Mouse (Mus musculus) MEL (cell line): Measurements from ENCODE around the gene Tnfrsf11a. TPM values are rescaled to one million over a fixed set of nuclear protein-coding genes. Genes with fewer than 3 reads are reported as not detected.

Source experiments
- DNase-seq: peaks from one replicate; pipeline ENCODE4 v3.0.0; 2011; ENCODE audit warnings: low read depth, low spot score
- H3K27ac ChIP-seq: 2 replicates; pipeline ENCODE4 v1.5.1; 2012; ENCODE audit warnings: low read depth, mild to moderate bottlenecking, control low read depth, low read length, moderate library complexity; ENCODE audit not compliant: control insufficient read depth
- H3K27me3 ChIP-seq, 2 experiments: fragments of 150-350 bp in 1 of 2; sonication (generic) in 1 of 2; 2 replicates each; pipeline ENCODE4 v1.6.1; 2012; ENCODE audit warnings: low read length in 2 of 2, mild to moderate bottlenecking in 2 of 2, improper control_type of control experiment in 1 of 2, moderate library complexity in 1 of 2; ENCODE audit not compliant: insufficient read depth in 2 of 2, control insufficient read depth in 1 of 2
- H3K36me3 ChIP-seq, 2 experiments: 2 replicates each; pipeline ENCODE4 v1.6.1; 2012 to 2014; ENCODE audit warnings: low read length in 2 of 2, improper control_type of control experiment in 1 of 2, inconsistent platforms in 1 of 2, mild to moderate bottlenecking in 1 of 2; ENCODE audit not compliant: insufficient read depth in 2 of 2, control insufficient read depth in 1 of 2
- H3K4me1 ChIP-seq, 2 experiments: fragments of 150-350 bp in 1 of 2; sonication (generic) in 1 of 2; 2 replicates each; pipeline ENCODE4 v1.6.1; 2012; ENCODE audit warnings: low read length in 2 of 2, improper control_type of control experiment in 1 of 2, mild to moderate bottlenecking in 1 of 2; ENCODE audit not compliant: insufficient read depth in 2 of 2, control insufficient read depth in 1 of 2
- H3K4me3 ChIP-seq, 2 experiments: fragments of 150-350 bp in 1 of 2; sonication (generic) in 1 of 2; 2 replicates each; pipeline ENCODE4 v1.5.1; 2012; ENCODE audit warnings: low read depth in 2 of 2, low read length in 2 of 2, mild to moderate bottlenecking in 2 of 2, moderate library complexity in 2 of 2, control low read depth in 1 of 2, improper control_type of control experiment in 1 of 2; ENCODE audit not compliant: control insufficient read depth in 1 of 2, insufficient read depth in 1 of 2
- H3K79me2 ChIP-seq: 2 replicates; pipeline ENCODE4 v1.6.1; 2012; ENCODE audit warnings: mild to moderate bottlenecking, low read length, moderate library complexity; ENCODE audit not compliant: control insufficient read depth, poor library complexity, insufficient read depth
- H3K9ac ChIP-seq: 2 replicates; pipeline ENCODE4 v1.6.1; 2012; ENCODE audit warnings: low read depth, mild to moderate bottlenecking, control low read depth, low read length, moderate library complexity; ENCODE audit not compliant: control insufficient read depth, poor library complexity, severe bottlenecking
- H3K9me3 ChIP-seq: fragments of 150-350 bp; sonication (generic); replicated peaks from 2 replicates; pipeline ENCODE4 v1.6.1; 2012; ENCODE audit warnings: mild to moderate bottlenecking, low read length, improper control_type of control experiment, moderate library complexity; ENCODE audit not compliant: insufficient read depth
- BHLHE40 ChIP-seq: IDR thresholded peaks from 2 replicates; pipeline ENCODE4 v1.6.1; 2012; ENCODE audit warnings: low read depth, mild to moderate bottlenecking, inconsistent platforms, low read length, improper control_type of control experiment, borderline replicate concordance
- CHD1 ChIP-seq: IDR thresholded peaks from 2 replicates; pipeline ENCODE4 v1.6.1; 2012; ENCODE audit warnings: low read depth, mild to moderate bottlenecking, inconsistent platforms, low read length, improper control_type of control experiment
- CTCF ChIP-seq, 3 experiments: IDR thresholded peaks in 2 of 3; conservative IDR thresholded peaks in 1 of 3; 2 replicates each; pipeline ENCODE4 v1.5.1; 2011 to 2012; ENCODE audit warnings: low read length in 3 of 3, low read depth in 2 of 3, mild to moderate bottlenecking in 2 of 3, improper control_type of control experiment in 1 of 3, inconsistent platforms in 1 of 3, mixed read lengths in 1 of 3, moderate library complexity in 1 of 3; ENCODE audit not compliant: control insufficient read depth in 1 of 3, insufficient read depth in 1 of 3, poor library complexity in 1 of 3, severe bottlenecking in 1 of 3
- E2F4 ChIP-seq: IDR thresholded peaks from 2 replicates; pipeline ENCODE4 v1.6.1; 2011; ENCODE audit warnings: low read depth, low read length, improper control_type of control experiment, borderline replicate concordance
- ELF1 ChIP-seq: IDR thresholded peaks from 2 replicates; pipeline ENCODE4 v1.6.1; 2014; ENCODE audit warnings: low read depth, mild to moderate bottlenecking, inconsistent platforms, low read length, improper control_type of control experiment, moderate library complexity
- EP300 ChIP-seq, 2 experiments: IDR thresholded peaks; 2 replicates each; pipeline ENCODE4 v1.6.1; 2011; ENCODE audit warnings: improper control_type of control experiment in 2 of 2, low read length in 2 of 2, low read depth in 1 of 2, mild to moderate bottlenecking in 1 of 2
- GABPA ChIP-seq: IDR thresholded peaks from 2 replicates; pipeline ENCODE4 v1.6.1; 2012; ENCODE audit warnings: low read depth, mild to moderate bottlenecking, inconsistent platforms, low read length, improper control_type of control experiment, moderate library complexity
- MAX ChIP-seq: IDR thresholded peaks from 2 replicates; pipeline ENCODE4 v1.6.1; 2011; ENCODE audit warnings: low read length, improper control_type of control experiment
- MAZ ChIP-seq: IDR thresholded peaks from 2 replicates; pipeline ENCODE4 v1.6.1; 2012; ENCODE audit warnings: low read depth, mild to moderate bottlenecking, inconsistent platforms, low read length, improper control_type of control experiment
- MEF2A ChIP-seq: IDR thresholded peaks from 2 replicates; pipeline ENCODE4 v1.6.1; 2014; ENCODE audit warnings: low read depth, mild to moderate bottlenecking, inconsistent platforms, low read length, improper control_type of control experiment; ENCODE audit not compliant: poor library complexity, insufficient replicate concordance, severe bottlenecking; ENCODE audit errors: extremely low read depth
- MXI1 ChIP-seq: IDR thresholded peaks from 2 replicates; pipeline ENCODE4 v1.6.1; 2011; ENCODE audit warnings: mild to moderate bottlenecking, low read depth, low read length, improper control_type of control experiment
- MYC ChIP-seq: IDR thresholded peaks from 2 replicates; pipeline ENCODE4 v1.6.1; 2011; ENCODE audit warnings: low read depth, mild to moderate bottlenecking, low read length, improper control_type of control experiment, moderate library complexity
- NRF1 ChIP-seq: IDR thresholded peaks from 2 replicates; pipeline ENCODE4 v1.6.1; 2014; ENCODE audit warnings: low read depth, mild to moderate bottlenecking, inconsistent platforms, low read length, improper control_type of control experiment, moderate library complexity; ENCODE audit not compliant: poor library complexity, insufficient read depth, severe bottlenecking
- POLR2A ChIP-seq, 2 experiments: IDR thresholded peaks; 2 replicates each; pipeline ENCODE4 v1.6.1; 2011 to 2012; ENCODE audit warnings: low read length in 2 of 2, mild to moderate bottlenecking in 2 of 2, control low read depth in 1 of 2, improper control_type of control experiment in 1 of 2, low read depth in 1 of 2, moderate library complexity in 1 of 2; ENCODE audit not compliant: control insufficient read depth in 1 of 2, insufficient read depth in 1 of 2, poor library complexity in 1 of 2
- RCOR1 ChIP-seq: IDR thresholded peaks from 2 replicates; pipeline ENCODE4 v1.6.1; 2012; ENCODE audit warnings: low read depth, mild to moderate bottlenecking, inconsistent platforms, low read length, improper control_type of control experiment
- TBP ChIP-seq: IDR thresholded peaks from 2 replicates; pipeline ENCODE4 v1.8.0; 2011; ENCODE audit warnings: low read depth, low read length, improper control_type of control experiment
- USF1 ChIP-seq: IDR thresholded peaks from 2 replicates; pipeline ENCODE4 v1.6.1; 2014; ENCODE audit warnings: low read depth, mild to moderate bottlenecking, inconsistent platforms, low read length, improper control_type of control experiment, moderate library complexity
- USF2 ChIP-seq, 2 experiments: IDR thresholded peaks; 2 replicates each; pipeline ENCODE4 v1.6.1; 2011 to 2012; ENCODE audit warnings: improper control_type of control experiment in 2 of 2, low read length in 2 of 2, borderline replicate concordance in 1 of 2, inconsistent platforms in 1 of 2, low read depth in 1 of 2, mild to moderate bottlenecking in 1 of 2; ENCODE audit not compliant: insufficient read depth in 1 of 2
- ZC3H11A ChIP-seq: IDR thresholded peaks from 2 replicates; pipeline ENCODE4 v1.6.1; 2012; ENCODE audit warnings: low read depth, mild to moderate bottlenecking, inconsistent platforms, low read length, improper control_type of control experiment
- ZKSCAN1 ChIP-seq: IDR thresholded peaks from 2 replicates; pipeline ENCODE4 v1.6.1; 2012; ENCODE audit warnings: low read depth, mild to moderate bottlenecking, inconsistent platforms, low read length, improper control_type of control experiment, moderate library complexity
- ZMIZ1 ChIP-seq: IDR thresholded peaks from 2 replicates; pipeline ENCODE4 v1.6.1; 2012; ENCODE audit warnings: low read depth, mild to moderate bottlenecking, inconsistent platforms, low read length, improper control_type of control experiment, moderate library complexity
- ZNF384 ChIP-seq: IDR thresholded peaks from 2 replicates; pipeline ENCODE4 v1.6.1; 2012; ENCODE audit warnings: low read depth, mild to moderate bottlenecking, inconsistent platforms, low read length, improper control_type of control experiment
- polyA plus RNA-seq, 2 experiments: library from polyadenylated mRNA; stranded (reverse) in 1 of 2; unstranded in 1 of 2; fragments of >175 nt in 1 of 2; fragments of >200 nt in 1 of 2; gene quantifications; 2 replicates each; pipeline versions ENCODE4 v1.2.1 to v1.2.4; 2012; ENCODE audit warnings: low replicate concordance in 2 of 2, low read depth in 1 of 2; ENCODE audit not compliant: insufficient read length in 2 of 2, insufficient read depth in 1 of 2, missing spikeins in 1 of 2
- total RNA-seq: library from RNA; depleted of rRNA; stranded (reverse); fragments of 300-350 nt; gene quantifications from 2 replicates; pipeline ENCODE4 v1.2.3, GENCODE M21; 2012

The Tnfrsf11a gene
- total and polyA plus RNA-seq, 3 experiments = not detected

DNA sequence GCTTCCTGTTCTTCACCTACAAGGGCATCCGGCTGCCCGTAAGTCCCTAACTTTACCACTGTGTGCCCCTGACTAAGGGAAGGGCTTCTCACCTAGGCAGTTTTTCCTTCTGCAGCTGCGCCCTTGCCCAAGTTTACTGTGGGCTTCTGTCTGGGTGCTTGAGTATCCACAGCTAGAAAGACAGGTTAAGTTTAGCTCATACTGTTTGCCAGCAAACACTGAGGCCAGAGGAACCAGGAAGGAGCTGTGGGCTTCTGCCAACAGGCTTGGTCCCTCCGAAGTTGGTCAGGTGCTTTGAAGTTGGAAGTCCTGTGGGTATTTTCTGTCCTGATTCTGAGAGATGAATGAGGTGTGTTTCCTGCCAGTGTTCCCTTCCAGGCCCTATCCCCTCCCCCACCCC is 4.6 kb downstream of the Tnfrsf11a start:
- Histone ChIP-seq H3K27ac (no peak overlapping the region), H3K4me3 (no peak overlapping the region)
- TF ChIP-seq ELF1 = no peak
- no peak for TF ChIP-seq MXI1
- no peak for TF ChIP-seq USF1
- TF ChIP-seq, all 39 proteins: peak for 0

DNA sequence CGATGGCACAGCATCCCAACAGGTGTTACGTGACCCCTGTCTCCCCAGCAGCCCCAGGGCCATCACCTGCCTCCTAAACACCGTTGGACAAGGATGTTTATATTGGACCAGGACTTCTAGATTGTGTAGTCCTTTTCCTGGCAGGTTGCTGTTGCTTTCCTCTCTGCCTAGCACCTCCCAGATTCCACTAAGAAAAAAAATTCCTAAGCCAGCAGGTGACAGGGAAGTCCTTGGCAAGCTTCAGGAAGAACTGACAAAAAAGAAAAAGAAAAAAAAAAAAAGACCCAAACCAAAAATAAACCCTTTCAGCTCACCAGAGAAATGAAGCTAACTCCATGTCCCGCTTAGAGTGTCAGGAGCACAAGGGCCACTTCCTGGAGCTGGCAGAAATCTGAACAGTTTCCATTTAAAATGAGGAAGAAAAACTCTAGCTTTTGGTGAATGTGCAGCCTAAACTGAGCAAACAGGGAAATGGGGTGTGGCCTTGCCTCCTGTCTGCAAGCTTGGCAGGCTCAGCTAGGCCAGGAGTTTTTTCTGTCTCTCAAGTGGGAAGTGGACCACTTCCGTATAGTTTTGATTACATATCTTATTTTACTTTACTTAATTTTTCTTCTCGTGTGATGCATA is 6.3 kb downstream of the Tnfrsf11a start:
- H3K4me1 ChIP-seq = 0 out of 4 replicates have a peak, but pooled peaks cover 0 to 3% of the 10 kb centered on the region in 2 experiments
- TF ChIP-seq CHD1 (no peak), MAX (no peak), MAZ (no peak), CTCF (IDR thresholded peaks at IDR 0.05 in 2 of 3, conservative IDR thresholded peaks at IDR 0.05 in 1 of 3; ENCODE audit: control insufficient read depth in 1 of 3, insufficient read depth in 1 of 3, low read depth in 2 of 3, low read length in 3 of 3, poor library complexity in 1 of 3, severe bottlenecking in 1 of 3) (no peak), RCOR1 (peak; percentile 31; the same call in 1 of the 2 replicates), POLR2A (IDR thresholded peaks at IDR 0.05; ENCODE audit: control insufficient read depth in 1 of 2, insufficient read depth in 1 of 2, low read depth in 1 of 2, low read length in 2 of 2, poor library complexity in 1 of 2) (no peak), E2F4 (no peak), TBP (no peak), EP300 (IDR thresholded peaks at IDR 0.05; ENCODE audit: low read depth in 1 of 2, low read length in 2 of 2) (no peak), MEF2A (no peak), ZNF384 (peak; percentile 44; the same call in 1 of the 2 replicates), ZMIZ1 (no peak), ZKSCAN1 (no peak), BHLHE40 (no peak), ZC3H11A (no peak), NRF1 (no peak), MYC (no peak), GABPA (no peak), ELF1 (peak; percentile 59), USF2 (IDR thresholded peaks at IDR 0.05; ENCODE audit: borderline replicate concordance in 1 of 2, insufficient read depth in 1 of 2, low read depth in 1 of 2, low read length in 2 of 2) (no peak)
- TF ChIP-seq, all 39 proteins: peak for 3
- H3K9me3 ChIP-seq = no peaks in the 10 kb centered on the region
- H3K4me3 ChIP-seq = no peak overlapping the region
- DNase-seq = peak; percentile 58
- H3K36me3 ChIP-seq = no peaks in the 10 kb centered on the region
- no peaks in the 10 kb centered on the region for H3K79me2 ChIP-seq
- no peak overlapping the region for H3K9ac ChIP-seq
- no peaks in the 10 kb centered on the region for H3K27me3 ChIP-seq
- no peak overlapping the region for H3K27ac ChIP-seq

More for the DNA sequence above, 4.6 kb downstream of the Tnfrsf11a start:
- Histone ChIP-seq H3K9ac (no peak overlapping the region), H3K36me3 (no peaks in the 10 kb centered on the region), H3K27me3 (no peaks in the 10 kb centered on the region), H3K4me1 (0 out of 4 replicates have a peak, but pooled peaks cover 0 to under 1% of the 10 kb centered on the region in 2 experiments), H3K79me2 (no peaks in the 10 kb centered on the region), H3K9me3 (no peaks in the 10 kb centered on the region)
- no peak for DNase-seq
